Mouse (Mus musculus): ENCODE measurements at regions not wholly inside any gene's neighbourhood (a gene's known extent, or its start where the extent isn't known, plus 50 kb on each side); places are given as distances from the start of the nearest gene placed in this dataset.

DNA sequence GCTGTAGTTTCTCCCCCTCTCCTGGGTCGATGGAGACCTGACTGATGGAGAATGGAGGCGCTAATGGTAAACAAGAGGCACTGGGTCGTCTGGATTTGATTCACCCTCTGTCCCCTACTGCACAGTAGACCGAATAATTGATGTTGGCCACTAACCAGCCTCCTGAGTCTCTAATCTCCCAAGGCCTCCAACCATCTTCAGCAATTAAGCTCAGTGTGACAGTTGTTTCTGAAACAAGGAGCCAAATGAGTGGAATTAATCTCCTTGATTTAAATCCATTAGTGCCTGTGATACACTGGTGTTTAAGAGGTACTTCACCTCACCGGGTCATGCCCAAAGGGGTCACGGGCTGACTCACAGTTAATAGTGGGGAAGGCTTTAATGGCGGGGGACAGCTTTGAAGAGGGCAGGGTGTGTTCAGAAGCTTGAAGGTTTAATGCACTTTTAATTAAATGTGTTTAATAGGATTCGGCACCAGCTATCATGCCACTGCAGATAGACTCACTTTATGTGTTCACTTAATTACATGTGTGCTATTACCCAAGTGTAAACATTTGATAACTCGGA lies 161.8 kb upstream of the Msx2 start:
- no peak overlapping the region for H3K9ac ChIP-seq
- H3K4me2 ChIP-seq, result no peak overlapping the region
- H3K27ac ChIP-seq, result no peak overlapping the region
- H3K9me3 ChIP-seq (replicated peaks), result no peaks in the 10 kb centered on the region
- no peak overlapping the region for H3K4me3 ChIP-seq (replicated peaks)
- H3K27me3 ChIP-seq, result no peaks in the 10 kb centered on the region
- H3K36me3 ChIP-seq, result no peaks in the 10 kb centered on the region
- H3K4me1 ChIP-seq, result no peaks in the 10 kb centered on the region
- ATAC-seq (replicated peaks; ENCODE audit: low FRiP score), result no peak
- 58% methylated on average over 9 of the region's 9 CpGs for WGBS

- Histone ChIP-seq H3K9me3 (replicated peaks) (no peaks in the 10 kb centered on the region), H3K4me1 (peaks cover 3% of the 10 kb centered on the region; the same call in 1 of the 2 replicates), H3K27me3 (peaks cover 27% of the 10 kb centered on the region), H3K27ac (no peak overlapping the region), H3K36me3 (no peaks in the 10 kb centered on the region), H3K9ac (no peak overlapping the region), H3K4me3 (replicated peaks) (no peak overlapping the region), H3K4me2 (no peak overlapping the region)
- WGBS, result 66% methylated on average over 10 of the region's 10 CpGs
- no peak for ATAC-seq (replicated peaks; ENCODE audit: low FRiP score)
Measured at GRCm38 (mm10) chr13:53598050-53598449, 125.2 kb upstream of the Msx2 start.

DNA sequence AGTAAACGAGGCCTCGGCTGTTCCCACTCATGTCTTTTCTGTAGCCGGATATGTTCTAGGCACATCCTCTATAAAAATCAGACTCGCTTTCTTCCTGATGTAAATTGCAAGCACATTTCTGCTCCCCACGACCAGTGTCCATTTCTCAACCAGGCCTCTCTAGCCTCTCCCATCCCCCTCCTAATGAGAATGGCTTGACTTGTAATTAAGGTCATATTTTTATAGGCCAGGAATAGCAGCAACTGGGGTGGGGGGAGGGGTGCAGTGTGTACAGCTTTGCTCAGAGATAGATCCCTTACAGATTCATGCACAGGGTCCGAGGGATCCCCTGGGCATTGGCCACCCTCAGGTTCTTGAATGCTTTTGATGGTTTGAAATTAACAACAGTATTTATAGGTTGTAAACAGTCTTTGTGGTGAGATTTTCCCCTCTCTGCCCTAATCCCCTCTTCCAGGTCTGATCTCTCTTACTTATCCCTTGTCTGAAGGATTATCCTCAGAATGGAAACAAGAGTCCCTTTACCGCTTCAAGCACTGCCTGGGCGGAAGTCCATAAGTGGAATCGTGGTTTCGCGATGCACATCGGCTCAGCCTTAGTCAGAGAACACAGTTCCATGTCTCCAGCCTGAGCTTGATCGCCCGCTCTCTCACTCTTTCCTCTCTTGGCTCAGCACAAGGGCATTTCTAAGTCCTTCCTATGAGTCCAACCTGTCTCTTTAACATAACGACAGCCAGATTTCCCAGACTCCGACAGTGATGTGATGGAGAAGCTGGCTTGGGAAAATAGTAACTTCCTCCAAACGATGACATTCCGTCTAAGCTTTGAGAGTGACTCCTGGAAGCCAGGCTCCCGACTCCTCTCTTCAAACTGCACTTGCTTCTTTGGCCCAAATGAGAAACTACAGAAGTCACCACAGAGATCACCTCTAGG lies 124.3 kb upstream of the Msx2 start:
- no peak overlapping the region for H3K9ac ChIP-seq
- no peak overlapping the region for H3K27ac ChIP-seq
- no peak overlapping the region for H3K4me3 ChIP-seq (replicated peaks)
- no peaks in the 10 kb centered on the region for H3K36me3 ChIP-seq
- no peaks in the 10 kb centered on the region; the same call in 1 of the 2 replicates for H3K4me1 ChIP-seq
- WGBS, result 81% methylated on average over 19 of the region's 19 CpGs
- H3K9me3 ChIP-seq (replicated peaks), result no peaks in the 10 kb centered on the region
- peaks cover 27% of the 10 kb centered on the region for H3K27me3 ChIP-seq
- ATAC-seq (replicated peaks; ENCODE audit: low FRiP score), result no peak
- H3K4me2 ChIP-seq, result no peak overlapping the region

DNA sequence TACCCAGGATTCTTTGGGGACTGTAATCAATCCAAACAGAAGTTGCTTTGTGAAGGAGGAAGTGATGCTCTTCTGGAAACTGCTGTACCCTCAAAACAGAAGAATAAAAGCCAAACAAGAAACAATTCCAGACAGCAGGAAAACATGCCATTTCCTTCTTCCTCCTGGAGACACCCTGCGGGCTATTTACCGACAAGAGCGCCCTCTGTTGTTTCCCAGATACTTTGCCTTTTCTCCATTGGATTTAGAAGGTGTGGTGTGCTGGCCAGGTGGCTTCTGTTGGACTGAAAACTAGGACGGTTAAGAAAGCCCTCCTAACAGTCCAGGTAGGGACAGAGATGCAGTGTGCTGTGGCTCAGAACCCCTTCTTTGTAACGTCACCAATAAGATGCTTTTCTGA lies 119.9 kb upstream of the Msx2 start:
- 12% methylated on average over 5 of the region's 5 CpGs for WGBS
- H3K9ac ChIP-seq, result no peak overlapping the region
- no peak for ATAC-seq (replicated peaks; ENCODE audit: low FRiP score)

GRCm38 (mm10) chr13:53586771-53587170 lies 113.9 kb upstream of the Msx2 start:
- ATAC-seq (replicated peaks; ENCODE audit: low FRiP score), result no peak
- H3K36me3 ChIP-seq, result no peaks in the 10 kb centered on the region
- WGBS, result 64% methylated on average over 4 of the region's 4 CpGs
- no peak overlapping the region for H3K4me2 ChIP-seq
- H3K9ac ChIP-seq, result no peak overlapping the region
- no peaks in the 10 kb centered on the region for H3K4me1 ChIP-seq
- 0 out of 2 replicates have a peak, but pooled peaks cover 1% of the 10 kb centered on the region for H3K9me3 ChIP-seq (replicated peaks)
- H3K27me3 ChIP-seq, result no peaks in the 10 kb centered on the region; the same call in 1 of the 2 replicates
- H3K4me3 ChIP-seq (replicated peaks), result no peak overlapping the region
- H3K27ac ChIP-seq, result no peak overlapping the region

More for the DNA sequence above, 119.9 kb upstream of the Msx2 start:
- Histone ChIP-seq H3K36me3 (no peaks in the 10 kb centered on the region), H3K27me3 (peaks cover 6% of the 10 kb centered on the region; the same call in 1 of the 2 replicates), H3K27ac (no peak overlapping the region), H3K9me3 (replicated peaks) (no peaks in the 10 kb centered on the region), H3K4me3 (replicated peaks) (no peak overlapping the region), H3K4me2 (no peak overlapping the region), H3K4me1 (no peaks in the 10 kb centered on the region)

DNA sequence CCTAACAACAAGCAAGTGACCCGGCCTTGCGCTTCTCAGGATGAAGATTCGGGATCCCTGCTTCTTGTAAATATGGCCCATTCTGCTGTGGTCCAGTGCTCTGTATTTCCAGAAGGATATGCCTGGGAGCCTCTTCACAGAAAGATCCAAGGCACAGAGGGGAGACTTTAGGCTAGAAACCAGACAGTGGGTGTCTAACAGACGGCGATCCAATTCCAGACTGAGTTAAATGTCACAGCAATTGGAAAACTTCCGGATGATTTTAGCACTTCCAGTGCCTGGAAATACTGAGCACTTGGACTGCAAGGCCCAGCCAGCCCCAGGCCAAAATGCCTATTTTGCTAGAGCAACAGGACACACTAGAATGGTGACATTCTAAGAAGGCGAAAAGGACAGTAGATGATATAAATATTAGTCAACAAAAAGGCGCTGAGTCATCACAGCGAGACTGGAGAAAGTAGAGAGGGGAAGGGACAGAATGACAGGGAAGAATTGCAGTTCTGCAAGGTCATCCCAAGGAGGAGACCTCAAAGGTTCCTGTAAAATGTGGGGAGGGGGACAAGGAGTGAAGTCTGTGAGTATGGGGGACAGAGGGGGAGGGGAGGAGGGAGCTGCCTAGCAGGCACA lies 111.7 kb upstream of the Msx2 start:
- 74% methylated on average over 9 of the region's 9 CpGs for WGBS
- H3K4me3 ChIP-seq (replicated peaks), result no peak overlapping the region
- peaks cover 11% of the 10 kb centered on the region; the same call in 1 of the 2 replicates for H3K9me3 ChIP-seq (replicated peaks)
- no peak overlapping the region for H3K9ac ChIP-seq
- no peak overlapping the region for H3K27ac ChIP-seq
- no peak overlapping the region for H3K4me2 ChIP-seq
- no peaks in the 10 kb centered on the region for H3K4me1 ChIP-seq
- no peak for ATAC-seq (replicated peaks; ENCODE audit: low FRiP score)
- H3K27me3 ChIP-seq, result no peaks in the 10 kb centered on the region; the same call in 1 of the 2 replicates
- no peaks in the 10 kb centered on the region for H3K36me3 ChIP-seq

DNA sequence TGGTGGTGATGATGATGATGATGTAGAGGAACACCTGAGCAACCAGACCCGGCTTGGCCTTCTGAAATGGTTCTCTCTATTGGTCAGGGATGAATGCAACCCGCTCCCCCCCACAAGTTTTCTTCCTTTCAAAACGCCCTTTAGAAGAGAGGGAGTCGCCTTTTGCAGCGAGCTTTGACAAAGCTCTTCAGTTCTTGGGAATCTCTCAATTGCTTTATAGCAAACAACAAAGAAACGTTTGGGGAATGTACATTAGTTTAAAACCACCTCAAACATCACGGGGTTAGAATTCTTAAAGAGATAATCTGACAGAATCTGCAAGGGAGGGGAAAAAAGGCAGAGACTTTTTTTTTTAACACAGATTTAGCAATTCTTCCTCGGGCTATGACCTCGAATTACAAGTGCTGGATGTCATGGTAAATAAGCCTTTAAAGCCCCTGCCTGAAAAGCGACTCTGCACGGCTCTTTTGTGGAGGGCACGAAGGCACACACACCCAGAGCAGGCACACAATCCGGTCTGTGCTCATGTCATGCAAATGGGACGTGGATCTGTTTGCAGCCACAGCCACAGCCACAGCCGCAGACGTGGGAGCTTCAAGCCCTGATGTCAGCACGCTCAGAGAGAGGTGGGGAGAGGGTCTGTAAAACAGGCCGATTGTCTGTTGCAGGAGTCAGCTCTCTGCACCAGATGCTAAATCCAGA lies 81.2 kb upstream of the Msx2 start:
- Histone ChIP-seq H3K9ac (no peak overlapping the region), H3K4me2 (no peak overlapping the region), H3K27ac (no peak overlapping the region), H3K9me3 (replicated peaks) (no peaks in the 10 kb centered on the region), H3K27me3 (peaks cover 8% of the 10 kb centered on the region; the same call in 1 of the 2 replicates), H3K4me1 (0 out of 2 replicates have a peak, but pooled peaks cover 3% of the 10 kb centered on the region), H3K4me3 (replicated peaks) (no peak overlapping the region), H3K36me3 (no peaks in the 10 kb centered on the region)
- ATAC-seq (replicated peaks; ENCODE audit: low FRiP score), result no peak
- 32% methylated on average over 18 of the region's 18 CpGs for WGBS

DNA sequence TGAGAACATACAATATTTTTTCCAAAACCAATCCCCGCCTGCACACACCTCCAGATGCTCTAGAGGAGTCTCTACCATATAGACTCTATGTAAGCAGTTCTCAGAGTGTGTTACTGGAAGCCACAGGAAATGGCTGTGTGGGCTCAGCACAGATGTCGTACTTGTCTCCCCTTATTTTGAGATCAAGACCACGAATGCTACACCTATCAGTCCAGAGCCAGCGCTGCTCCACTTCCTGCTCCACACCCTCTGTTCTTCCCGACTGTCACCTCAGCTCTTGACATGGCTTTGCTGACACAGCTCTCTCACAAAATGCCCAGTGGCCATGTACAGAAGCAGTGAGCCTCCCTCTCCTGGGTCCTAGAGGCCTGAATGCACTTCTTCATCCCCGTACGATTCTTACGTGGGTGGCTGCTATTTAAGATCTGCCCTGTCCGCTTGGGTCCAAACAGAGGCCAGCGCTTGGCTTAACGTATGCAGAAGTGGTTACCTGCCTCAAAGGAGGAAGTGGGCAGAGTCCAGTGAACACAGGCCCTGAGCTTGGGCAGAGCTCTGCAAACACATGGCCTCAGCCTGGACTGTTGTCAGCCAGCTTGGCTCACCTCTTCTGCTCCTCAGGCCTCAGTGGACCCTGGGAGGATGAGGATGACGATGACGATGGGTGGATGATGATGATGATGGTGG lies 80.5 kb upstream of the Msx2 start:
- H3K4me3 ChIP-seq (replicated peaks), result no peak overlapping the region
- H3K27ac ChIP-seq, result no peak overlapping the region
- H3K4me1 ChIP-seq, result 0 out of 2 replicates have a peak, but pooled peaks cover 3% of the 10 kb centered on the region
- H3K9ac ChIP-seq, result no peak overlapping the region
- WGBS, result 70% methylated on average over 13 of the region's 13 CpGs
- no peak for ATAC-seq (replicated peaks; ENCODE audit: low FRiP score)
- no peaks in the 10 kb centered on the region for H3K36me3 ChIP-seq
- no peaks in the 10 kb centered on the region for H3K9me3 ChIP-seq (replicated peaks)
- H3K4me2 ChIP-seq, result no peak overlapping the region
- peaks cover 8% of the 10 kb centered on the region; the same call in 1 of the 2 replicates for H3K27me3 ChIP-seq

GRCm38 (mm10) chr13:53548396-53548795 lies 75.5 kb upstream of the Msx2 start:
- Histone ChIP-seq H3K4me2 (no peak overlapping the region), H3K4me1 (no peaks in the 10 kb centered on the region), H3K9me3 (replicated peaks) (no peaks in the 10 kb centered on the region), H3K27me3 (peaks cover 12% of the 10 kb centered on the region; the same call in 1 of the 2 replicates), H3K27ac (no peak overlapping the region), H3K4me3 (replicated peaks) (no peak overlapping the region), H3K36me3 (no peaks in the 10 kb centered on the region), H3K9ac (no peak overlapping the region)
- WGBS, result 35% methylated on average over 11 of the region's 11 CpGs
- 0 out of 2 replicates have a peak, but pooled peaks have one; percentile 43 for ATAC-seq (replicated peaks; ENCODE audit: low FRiP score)

- Histone ChIP-seq H3K27ac (no peak overlapping the region), H3K27me3 (0 out of 2 replicates have a peak, but pooled peaks cover 7% of the 10 kb centered on the region), H3K4me2 (no peak overlapping the region), H3K9me3 (replicated peaks) (no peaks in the 10 kb centered on the region), H3K36me3 (no peaks in the 10 kb centered on the region), H3K9ac (no peak overlapping the region), H3K4me1 (no peaks in the 10 kb centered on the region), H3K4me3 (replicated peaks) (no peak overlapping the region)
- 46% methylated on average over 5 of the region's 5 CpGs for WGBS
- no peak for ATAC-seq (replicated peaks; ENCODE audit: low FRiP score)
Measured at GRCm38 (mm10) chr13:53543291-53543690, 70.4 kb upstream of the Msx2 start.

GRCm38 (mm10) chr13:53539797-53540196 lies 66.9 kb upstream of the Msx2 start:
- Histone ChIP-seq H3K9ac (no peak overlapping the region), H3K4me3 (replicated peaks) (no peak overlapping the region), H3K4me1 (no peaks in the 10 kb centered on the region), H3K9me3 (replicated peaks) (no peaks in the 10 kb centered on the region), H3K27me3 (no peaks in the 10 kb centered on the region; the same call in 1 of the 2 replicates), H3K27ac (no peak overlapping the region), H3K36me3 (no peaks in the 10 kb centered on the region), H3K4me2 (no peak overlapping the region)
- 89% methylated on average over 5 of the region's 5 CpGs for WGBS
- no peak for ATAC-seq (replicated peaks; ENCODE audit: low FRiP score)

Data from kidney, embryonic 15.5 days (tissue).